Mouse (Mus musculus) ES-Bruce4 (cell line): Measurements from ENCODE around the gene Crip2.

Experiments used
- CTCF ChIP-seq: IDR thresholded peaks from one replicate; pipeline ENCODE4 v1.8.1; 2011; ENCODE audit warnings: low read depth, low read length
- EP300 ChIP-seq: IDR thresholded peaks from 2 replicates; pipeline ENCODE4 v1.6.1; 2011; ENCODE audit warnings: low read depth, low read length; ENCODE audit not compliant: insufficient read depth
- POLR2A ChIP-seq: IDR thresholded peaks from one replicate; pipeline ENCODE4 v1.8.1; 2011; ENCODE audit warnings: low read length; ENCODE audit not compliant: insufficient read depth

- TF ChIP-seq CTCF (no peak), POLR2A (no peak), EP300 (no peak)
Observed at GRCm38 (mm10) chr12:113149341-113149740, 9.3 kb downstream of the Crip2 start.
